Mouse (Mus musculus) CD8-positive naive resting alpha-beta T cell, adult 2 months (primary cell): ENCODE results near the gene Ttll4.

ENCODE experiments used
- DNase-seq, 2 experiments: peaks; one replicate each; pipeline ENCODE4 v3.0.0; 2022; ENCODE audit warnings: low read depth in 2 of 2, low spot score in 2 of 2

Ttll4 gene

GRCm38 (mm10) chr1:74750683-74751082, 89.1 kb downstream of the Ttll4 start:
- DNase-seq, result no peak

- no peak for DNase-seq
Observed at GRCm38 (mm10) chr1:74752150-74752549, 90.6 kb downstream of the Ttll4 start.

- DNase-seq, result no peak
Observed at GRCm38 (mm10) chr1:74752833-74753232, 91.3 kb downstream of the Ttll4 start.
